Mouse (Mus musculus) liver, postnatal 0 days (tissue): ENCODE data around the gene Snhg11.

ENCODE experiments used
- CTCF ChIP-seq: sonication (generic); IDR thresholded peaks from 2 replicates; pipeline ENCODE4 v1.5.1; 2016; ENCODE audit warnings: antibody characterized with exemption, low read depth
- EP300 ChIP-seq: IDR thresholded peaks from 2 replicates; pipeline ENCODE4 v1.6.1; 2016; ENCODE audit warnings: antibody characterized with exemption, low read depth, mild to moderate bottlenecking

DNA sequence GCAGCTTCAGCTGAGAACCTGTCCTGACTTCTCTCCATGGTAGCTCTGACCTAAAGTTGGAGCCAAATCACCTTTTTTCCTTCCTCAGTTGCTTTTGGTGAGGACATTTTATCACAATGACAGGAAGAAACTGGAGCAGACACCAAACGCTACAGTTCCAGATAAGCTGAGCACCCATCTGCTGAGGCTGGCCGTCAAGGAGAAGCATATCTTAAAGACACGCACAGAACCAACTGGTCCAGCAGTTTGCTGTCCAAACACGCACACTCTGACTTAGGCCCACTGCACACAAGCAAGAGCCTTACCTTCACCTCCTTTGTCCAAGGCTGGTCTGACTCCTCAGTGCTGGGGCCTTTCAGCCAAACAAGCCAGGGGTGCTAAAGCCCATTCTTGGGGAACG lies 7.8 kb upstream of the Snhg11 start:
- TF ChIP-seq CTCF (no peak), EP300 (no peak)
